Comparison of ENCODE assay signal across 17 mouse cellular contexts in genomic region chrX:11417861-11418260, GRCm38 (mm10).
DNase-seq lines count a peak whose midpoint lies in the region.
"Had no signal": no experiment of that assay in that cellular context is flagged by ENCODE, and none has a peak within 500 bp of the region (broad histone marks: within the 10 kb centered on the region; RNA-seq: fewer than 3 reads in every experiment).

No protein-coding gene starts in this region.

- peak; percentile 29 for DNase-seq in kidney, postnatal 10 days
- DNase-seq in kidney, adult 11 months, result no peak
- DNase-seq in heart, adult 11 months, result peak; percentile 97
- no peak for DNase-seq in heart, embryonic 10.5 days (ENCODE audit: low spot score)
- peak; percentile 54 to 62 for DNase-seq in heart, postnatal 10 days
- DNase-seq in cerebellum, adult 11 months, result no peak
- no peak for DNase-seq in embryo, embryonic 10 days (ENCODE audit: low spot score)
- no peak for DNase-seq in layer of hippocampus, postnatal 14 days (ENCODE audit: low spot score in 2 of 2)
- DNase-seq: adrenal gland, postnatal 14 days; cerebellum, adult 8-10 months; forebrain, postnatal 0 days; right cerebral cortex, postnatal 14 days; thymus, postnatal 14 days had no signal

- H3K27ac ChIP-seq in heart, embryonic 10.5 days, result 0 out of 2 replicates have a peak overlapping the region, but pooled peaks have one; percentile 42
- H3K27ac ChIP-seq: hindbrain, embryonic 10.5 days; limb, embryonic 15.5 days; macrophage; neural tube, embryonic 12.5 days had no signal

- 44% methylated on average over 4 of the region's 4 CpGs for WGBS in heart, embryonic 10.5 days

- no peak overlapping the region for H3K4me3 ChIP-seq in heart, embryonic 10.5 days
- H3K4me3 ChIP-seq: hindbrain, embryonic 10.5 days; limb, embryonic 15.5 days; neural tube, embryonic 12.5 days had no signal

- H3K27me3 ChIP-seq in heart, embryonic 10.5 days (ENCODE audit: insufficient read depth, poor library complexity, severe bottlenecking), result peaks cover 43% of the 10 kb centered on the region
- H3K27me3 ChIP-seq: neural tube, embryonic 12.5 days had no signal

- no peaks in the 10 kb centered on the region for H3K9me3 ChIP-seq in heart, embryonic 10.5 days
- H3K9me3 ChIP-seq: hindbrain, embryonic 10.5 days; limb, embryonic 15.5 days; neural tube, embryonic 12.5 days had no signal

- H3K36me3 ChIP-seq in heart, embryonic 10.5 days, result no peaks in the 10 kb centered on the region
- H3K36me3 ChIP-seq: hindbrain, embryonic 10.5 days; limb, embryonic 15.5 days; neural tube, embryonic 12.5 days had no signal

- H3K4me1 ChIP-seq in heart, embryonic 10.5 days, result peaks cover 20% of the 10 kb centered on the region

- intact Hi-C loops in heart, postnatal 10 days (cut with DNase I), result no loop called here

Comparison
In these comparisons a context has a peak if more than half of its experiments do, and no peak if none do; other contexts are left out.
1. DNase-seq: peak in kidney, postnatal 10 days (single experiment), heart, adult 11 months (single experiment) and heart, postnatal 10 days (2 of 2); none in kidney, adult 11 months (single experiment), heart, embryonic 10.5 days (single experiment), cerebellum, adult 11 months (single experiment), embryo, embryonic 10 days (single experiment) and layer of hippocampus, postnatal 14 days (0 of 2).